Mouse (Mus musculus) T-helper 17 cell (primary cell): ENCODE data around the gene Sgms1.
"Not testable (repeated sequence)": the region's sequence is repeated elsewhere in the genome, so short reads cannot be mapped to it uniquely, and the experiment has no call there.

Source experiments
- in situ Hi-C, 2 experiments: fragments of 300-600 bp; cut with MboI, MseI; formaldehyde crosslinking; loops; 1 replicate in 1 of 2; 2 replicates in 1 of 2; pipeline ENCODE4 v1.15.1; 2025; ENCODE audit warnings: high pct_unique_total_duplicates in 2 of 2

The Sgms1 gene

DNA sequence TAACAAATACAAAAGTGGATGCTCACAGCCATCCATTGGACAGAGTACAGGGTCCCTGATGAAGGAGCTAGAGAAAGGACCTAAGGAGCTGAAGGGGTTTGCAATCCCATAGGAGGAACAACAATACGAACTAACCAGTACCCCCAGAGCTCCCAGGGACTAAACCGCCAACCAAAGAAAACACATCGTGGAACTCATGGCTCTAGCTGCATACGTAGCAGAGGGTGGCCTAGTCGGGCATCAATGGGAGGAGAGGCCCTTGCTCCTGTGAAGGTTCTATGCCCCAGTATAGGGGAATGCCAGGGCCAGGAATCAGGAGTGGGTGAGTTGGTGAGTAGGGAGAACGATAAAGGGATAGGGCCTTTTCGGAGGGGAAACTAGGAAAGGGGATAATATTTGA is 31.5 kb downstream of the Sgms1 start:
- in situ Hi-C loops: not testable (repeated sequence)

DNA sequence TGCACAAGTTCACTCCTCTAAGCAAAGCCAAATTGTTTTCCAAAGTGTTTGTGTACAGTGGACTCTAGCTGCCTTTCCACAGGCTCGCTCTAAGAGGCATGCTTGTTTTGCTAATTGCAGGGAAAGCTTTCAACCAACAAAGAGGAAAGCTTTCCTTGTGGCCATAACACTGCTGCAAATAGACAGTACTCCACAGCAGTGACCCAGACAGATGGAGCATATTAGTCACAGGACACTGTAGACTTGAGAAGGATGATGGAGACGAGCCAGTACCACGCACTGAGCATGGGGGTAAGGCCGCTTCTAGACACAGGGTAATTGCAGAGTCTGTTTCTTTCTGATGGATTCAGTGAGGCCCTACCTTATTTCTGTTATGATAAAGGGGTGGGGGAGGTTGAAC is 33.3 kb downstream of the Sgms1 start:
- in situ Hi-C loops: no loop called here

- in situ Hi-C loops: no loop called here
Observed at GRCm38 (mm10) chr19:32353447-32353846, 36.1 kb downstream of the Sgms1 start.

GRCm38 (mm10) chr19:32348955-32349654 is 40.4 kb downstream of the Sgms1 start:
- in situ Hi-C loops: loop anchor here in 1 of 2 experiments (10.0 kb wide), 1 partner anchor 374 kb away; no protein-coding TSS in a partner anchor

DNA sequence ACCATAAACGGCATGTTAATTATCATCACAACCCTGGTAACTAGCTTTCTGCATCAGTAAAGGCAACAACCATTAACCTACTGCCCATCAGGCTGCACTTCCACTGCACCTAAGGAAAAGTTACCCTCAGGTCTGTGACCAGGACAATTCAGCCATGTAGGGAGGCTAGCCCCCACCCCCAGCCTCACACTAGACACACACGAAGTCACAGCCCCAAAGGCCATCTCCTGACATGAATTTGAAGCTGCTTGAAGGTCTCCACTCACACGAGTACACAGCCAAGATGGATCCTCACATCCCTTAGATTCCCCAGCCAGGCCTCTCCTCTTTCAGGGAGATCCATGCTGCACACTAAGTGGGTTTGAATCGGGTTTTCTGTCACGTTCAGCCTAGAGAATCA is 42.0 kb downstream of the Sgms1 start:
- in situ Hi-C loops: loop anchor here in 1 of 2 experiments (10.0 kb wide), 1 partner anchor 373 kb away; no protein-coding TSS in a partner anchor

- in situ Hi-C loops: loop anchor here in 1 of 2 experiments (10.0 kb wide), 1 partner anchor 372 kb away; no protein-coding TSS in a partner anchor
Observed at GRCm38 (mm10) chr19:32346624-32347341, 42.7 kb downstream of the Sgms1 start.

DNA sequence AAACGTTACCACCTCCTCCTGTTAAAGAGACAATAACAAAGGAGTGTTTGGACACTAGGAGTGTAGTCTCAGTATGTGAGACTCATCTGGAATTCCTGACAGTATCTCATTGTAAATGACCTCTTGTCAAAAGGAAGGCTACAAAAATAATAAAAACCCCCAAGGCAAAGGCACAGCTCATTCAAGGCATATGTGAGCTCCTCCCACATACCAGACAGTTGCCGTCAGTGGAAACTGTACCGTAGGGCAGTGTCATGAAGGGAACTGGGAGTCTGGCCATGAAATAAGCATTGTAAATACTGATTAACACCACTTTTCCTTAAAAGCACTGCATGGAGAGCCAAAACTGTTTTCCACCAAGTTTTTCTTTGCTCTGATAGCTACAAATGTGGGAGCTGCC is 43.3 kb downstream of the Sgms1 start:
- in situ Hi-C loops: loop anchor here in 1 of 2 experiments (10.0 kb wide), 1 partner anchor 371 kb away; no protein-coding TSS in a partner anchor

- in situ Hi-C loops: loop anchor here in 1 of 2 experiments (10.0 kb wide), 1 partner anchor 370 kb away; no protein-coding TSS in a partner anchor
Observed at GRCm38 (mm10) chr19:32345181-32345745, 44.3 kb downstream of the Sgms1 start.

GRCm38 (mm10) chr19:32344738-32345121 is 44.8 kb downstream of the Sgms1 start:
- in situ Hi-C loops: loop anchor here in 1 of 2 experiments (10.0 kb wide), 1 partner anchor 370 kb away; no protein-coding TSS in a partner anchor

GRCm38 (mm10) chr19:32343937-32344737 is 45.4 kb downstream of the Sgms1 start:
- in situ Hi-C loops: loop anchor here in 1 of 2 experiments (10.0 kb wide), 1 partner anchor 369 kb away; no protein-coding TSS in a partner anchor

DNA sequence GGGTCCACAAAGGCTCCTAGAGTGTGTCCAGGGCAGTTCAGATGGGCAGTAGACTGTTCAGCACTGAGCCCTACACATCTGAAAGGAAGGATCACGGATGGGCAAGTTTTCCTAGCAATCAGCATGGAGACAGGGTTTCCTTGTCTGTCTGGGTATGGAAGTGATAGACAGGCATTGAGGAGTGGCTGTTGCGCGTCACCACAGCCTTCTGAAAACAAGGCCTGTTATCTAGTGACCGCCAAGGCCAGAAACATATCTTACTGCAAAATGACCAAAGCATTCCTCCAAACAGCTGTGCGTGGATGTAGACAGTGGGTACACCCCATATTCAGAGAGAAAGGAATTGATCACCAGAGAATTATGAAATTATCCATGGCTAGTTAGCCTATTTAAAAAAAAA is 47.1 kb downstream of the Sgms1 start:
- in situ Hi-C loops: loop anchor here in 1 of 2 experiments (10.0 kb wide), 1 partner anchor 368 kb away; no protein-coding TSS in a partner anchor

- in situ Hi-C loops: loop anchor here in 1 of 2 experiments (10.0 kb wide), 1 partner anchor 366 kb away; no protein-coding TSS in a partner anchor
Observed at GRCm38 (mm10) chr19:32341091-32341490, 48.4 kb downstream of the Sgms1 start.

- in situ Hi-C loops: loop anchor here in 1 of 2 experiments (10.0 kb wide), 1 partner anchor 365 kb away; no protein-coding TSS in a partner anchor
Observed at GRCm38 (mm10) chr19:32340168-32340567, 49.3 kb downstream of the Sgms1 start.

GRCm38 (mm10) chr19:32337708-32338107 is 51.8 kb downstream of the Sgms1 start:
- in situ Hi-C loops: no loop called here

GRCm38 (mm10) chr19:32334751-32335150 is 54.8 kb downstream of the Sgms1 start:
- in situ Hi-C loops: no loop called here

DNA sequence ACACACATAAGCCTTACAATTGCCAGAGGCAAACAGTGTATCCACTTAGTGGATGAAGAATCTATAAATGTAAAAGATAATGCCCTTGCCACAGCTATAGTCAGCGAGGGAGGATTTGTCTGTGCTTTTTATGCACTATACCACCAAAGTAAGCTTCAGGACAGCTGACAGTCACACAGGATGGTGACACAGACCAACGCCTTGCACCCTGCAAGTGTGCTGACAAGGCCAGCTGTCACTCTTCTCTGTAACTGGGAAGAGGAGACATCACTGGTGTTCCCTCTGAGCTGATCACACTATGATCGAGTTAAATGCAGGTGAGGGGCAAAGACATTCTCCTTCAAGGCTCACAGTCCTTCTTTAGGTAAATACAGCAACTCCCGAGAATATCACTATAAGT is 56.0 kb downstream of the Sgms1 start:
- in situ Hi-C loops: no loop called here

- in situ Hi-C loops: no loop called here
Observed at GRCm38 (mm10) chr19:32332779-32333460, 56.6 kb downstream of the Sgms1 start.

- in situ Hi-C loops: no loop called here
Observed at GRCm38 (mm10) chr19:32330231-32330630, 59.3 kb downstream of the Sgms1 start.

DNA sequence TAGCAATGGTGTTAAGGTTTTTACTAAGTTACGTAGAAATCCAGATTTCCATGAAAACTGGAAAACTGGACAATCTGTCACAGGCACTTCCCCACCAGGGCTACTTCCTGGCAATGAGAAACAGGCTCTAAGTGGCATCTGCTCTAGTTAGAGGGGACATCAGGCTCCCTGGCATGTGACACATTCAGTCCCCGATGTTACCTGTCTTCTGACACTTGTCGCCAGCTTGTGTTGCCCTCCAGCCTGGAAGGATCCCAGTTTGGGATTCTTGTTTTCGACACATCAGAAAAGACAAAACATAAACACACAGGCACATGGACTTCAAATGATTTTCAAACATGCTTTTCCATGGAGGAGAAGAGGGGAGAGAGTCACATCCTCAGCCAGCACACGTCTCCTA is 60.0 kb downstream of the Sgms1 start:
- in situ Hi-C loops: loop anchor here in 1 of 2 experiments (10.0 kb wide), 1 partner anchor 205 kb away; no protein-coding TSS in a partner anchor
